Mouse (Mus musculus) left cerebral cortex, postnatal 36 days (tissue): ENCODE data around the gene Ppard. TPM values are rescaled to one million over a fixed set of nuclear protein-coding genes. Genes with fewer than 3 reads are reported as not detected.

Experiments
- DNase-seq, 2 experiments: peaks; one replicate each; pipeline ENCODE4 v3.0.0; 2021 to 2022; ENCODE audit warnings: low spot score in 2 of 2, mixed read lengths in 1 of 2
- intact Hi-C: fragments of 180-260 bp; cut with DNase I; formaldehyde crosslinking; loops from one replicate; pipeline ENCODE4 v1.15.1; 2025
- total RNA-seq, 2 experiments: library from RNA; stranded (reverse); gene quantifications; 2 replicates each; pipeline ENCODE4 v1.2.3; 2021

Ppard gene
- total RNA-seq, 2 experiments from 2014 or later: 28.7 to 30.2 TPM

DNA sequence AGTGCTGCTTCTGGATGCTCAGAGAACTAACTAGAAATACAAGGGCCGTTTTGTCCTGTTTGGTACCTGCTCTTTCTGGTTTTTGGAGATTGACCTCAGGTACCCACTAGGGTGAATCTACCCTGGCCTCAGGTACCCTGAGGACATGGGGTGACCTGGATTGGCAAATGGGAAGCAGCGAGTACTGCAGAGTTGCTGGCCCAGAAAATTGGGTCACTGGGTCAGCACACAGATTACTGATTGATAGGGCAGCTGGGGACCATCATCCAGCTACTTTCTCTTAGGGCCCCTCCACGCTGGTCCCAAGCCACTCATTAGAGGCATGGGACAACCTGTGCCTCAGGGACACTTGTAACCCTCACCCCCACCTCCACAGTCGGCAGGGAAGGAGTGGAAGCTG, 46.7 kb downstream of the Ppard start:
- intact Hi-C loops: no loop called here
- no peak for DNase-seq

DNA sequence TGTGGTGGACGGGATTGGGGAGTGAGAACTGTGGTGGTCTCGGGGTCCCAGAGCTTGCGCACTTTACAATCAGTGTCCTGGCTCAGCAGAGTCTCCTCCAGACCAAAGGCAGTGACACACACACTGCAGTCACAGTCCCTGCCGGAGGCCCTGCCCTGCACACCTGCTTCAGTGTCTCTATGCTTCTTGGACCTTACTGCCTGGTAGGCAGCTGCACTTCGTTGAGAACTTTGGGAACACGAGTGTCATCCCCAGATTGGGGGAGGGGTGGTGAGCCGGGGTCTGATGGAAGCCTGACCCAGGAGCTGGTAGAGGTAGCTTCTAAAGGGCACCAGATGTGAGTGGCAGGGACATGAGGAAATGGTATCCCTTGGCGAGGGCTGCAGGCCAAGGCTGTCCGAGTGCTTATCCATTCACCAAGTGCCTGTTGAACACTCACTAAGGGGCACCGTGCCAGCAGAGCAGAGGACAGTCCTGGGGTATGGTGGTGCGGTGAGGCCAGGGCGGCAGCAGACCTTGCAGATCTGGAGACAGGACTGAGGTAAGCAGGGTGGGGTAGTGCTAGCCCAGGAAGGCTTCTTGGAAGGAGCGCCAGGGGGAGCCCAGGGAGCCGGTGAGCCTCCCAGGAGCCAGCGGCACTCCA, 47.4 kb downstream of the Ppard start:
- intact Hi-C loops: no loop called here
- no peak for DNase-seq

DNA sequence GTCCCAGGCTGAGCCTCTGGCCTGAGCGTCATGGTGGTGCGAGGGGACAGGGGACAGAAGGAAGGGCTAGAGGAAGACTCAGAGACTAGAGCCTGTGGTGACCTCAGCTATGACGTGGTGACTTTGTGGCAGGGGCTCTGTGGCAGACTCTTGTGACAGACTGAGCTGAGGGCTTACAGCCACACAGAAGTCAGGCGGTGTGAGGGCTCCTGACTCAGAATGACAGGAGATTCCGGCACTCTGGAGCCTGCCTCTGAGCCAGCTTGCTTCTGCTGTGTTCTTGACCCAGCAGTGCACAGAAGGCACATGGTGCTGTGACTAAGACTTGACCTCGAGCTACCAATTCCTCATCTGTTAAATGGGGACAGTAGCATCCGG, 47.9 kb downstream of the Ppard start:
- intact Hi-C loops: no loop called here
- DNase-seq: no peak

DNA sequence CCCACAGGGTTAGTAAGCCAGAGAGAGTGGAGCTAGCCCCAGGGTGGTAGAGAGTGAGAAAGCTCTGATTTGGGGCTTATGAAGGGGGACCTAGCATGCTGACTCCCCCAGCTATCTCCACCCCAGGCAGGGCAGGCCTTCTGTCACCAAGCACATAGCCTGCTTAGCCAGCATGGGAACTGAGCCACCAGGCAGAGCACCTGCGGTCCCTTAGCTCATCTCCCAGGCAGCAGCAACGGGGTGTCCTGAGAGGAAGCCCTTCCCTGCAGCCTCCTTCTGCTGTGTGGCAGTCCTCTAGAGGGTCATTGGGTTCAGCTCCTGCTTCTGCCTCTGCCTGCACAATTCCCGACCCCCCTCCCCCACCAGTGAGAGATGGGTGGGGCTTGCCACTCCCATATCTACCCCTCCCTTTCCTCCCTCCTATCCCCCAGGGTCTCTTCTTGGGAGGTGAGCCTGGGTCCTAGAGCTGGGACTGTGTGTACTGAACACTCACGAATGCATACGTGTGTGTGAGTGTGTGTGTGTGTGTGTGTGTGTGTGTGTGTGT, 48.4 kb downstream of the Ppard start:
- DNase-seq: no peak
- intact Hi-C loops: no loop called here

DNA sequence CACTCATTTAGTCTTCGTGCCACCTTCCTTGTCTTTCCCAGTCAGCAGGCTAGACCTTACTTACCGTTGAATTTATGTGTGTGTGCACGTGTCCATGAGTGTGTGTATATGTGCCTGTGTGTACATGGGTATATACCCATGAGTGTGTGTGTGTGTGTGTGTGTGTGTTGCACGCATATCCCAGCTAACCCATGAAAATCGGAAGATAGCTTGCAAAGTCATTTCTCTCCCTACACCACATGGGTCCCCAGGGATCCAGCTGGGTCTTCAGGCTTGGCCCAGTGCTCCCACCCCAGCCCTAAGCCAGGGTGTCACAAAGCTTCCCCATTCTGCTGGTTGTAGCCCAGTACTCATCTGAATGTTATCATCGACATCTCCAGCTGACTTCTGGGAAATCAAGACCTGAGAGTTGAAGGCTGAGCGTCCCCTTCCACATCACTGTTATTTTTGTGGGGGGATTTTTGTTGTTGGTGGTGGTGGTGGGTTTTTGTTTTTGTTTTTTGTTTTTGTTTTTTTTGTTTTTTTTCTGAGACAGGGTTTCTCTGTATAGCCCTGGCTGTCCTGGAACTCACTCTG, 49.5 kb downstream of the Ppard start:
- no peak for DNase-seq
- intact Hi-C loops: no loop called here

DNA sequence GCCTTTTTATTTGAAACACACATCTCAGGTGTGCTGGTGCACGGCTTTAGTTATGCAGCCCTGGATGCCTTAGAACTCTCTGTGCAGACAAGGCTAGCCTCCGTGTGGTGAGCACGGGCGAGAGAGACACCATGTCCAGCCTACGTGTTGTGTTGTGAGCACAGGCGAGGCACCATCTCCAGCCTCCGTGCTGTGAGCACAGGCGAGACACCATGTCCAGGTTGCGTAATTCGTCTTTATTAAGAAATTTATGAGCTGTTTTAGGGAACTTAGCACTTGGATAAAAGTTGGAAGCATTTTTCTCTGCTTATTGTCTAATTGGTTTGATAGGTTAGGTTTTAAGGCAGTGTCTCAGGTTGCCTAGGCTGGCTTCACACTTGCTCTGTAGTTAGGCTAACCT, 50.7 kb downstream of the Ppard start:
- intact Hi-C loops: no loop called here
- DNase-seq: no peak

DNA sequence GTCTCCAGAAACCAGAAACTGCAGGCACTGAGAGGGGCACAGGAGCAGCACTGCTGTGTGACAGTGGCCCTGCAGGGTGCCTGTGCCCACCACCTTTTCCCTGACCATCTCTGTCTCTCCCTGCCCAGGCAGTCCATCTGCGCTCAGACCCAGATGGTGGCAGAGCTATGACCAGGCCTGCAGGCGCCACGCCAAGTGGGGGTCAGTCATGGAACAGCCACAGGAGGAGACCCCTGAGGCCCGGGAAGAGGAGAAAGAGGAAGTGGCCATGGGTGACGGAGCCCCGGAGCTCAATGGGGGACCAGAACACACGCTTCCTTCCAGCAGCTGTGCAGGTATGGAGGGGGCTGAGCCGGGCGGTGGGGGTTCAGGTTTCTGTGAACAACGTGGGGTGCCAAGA, 53.6 kb downstream of the Ppard start:
- intact Hi-C loops: no loop called here
- no peak for DNase-seq

DNA sequence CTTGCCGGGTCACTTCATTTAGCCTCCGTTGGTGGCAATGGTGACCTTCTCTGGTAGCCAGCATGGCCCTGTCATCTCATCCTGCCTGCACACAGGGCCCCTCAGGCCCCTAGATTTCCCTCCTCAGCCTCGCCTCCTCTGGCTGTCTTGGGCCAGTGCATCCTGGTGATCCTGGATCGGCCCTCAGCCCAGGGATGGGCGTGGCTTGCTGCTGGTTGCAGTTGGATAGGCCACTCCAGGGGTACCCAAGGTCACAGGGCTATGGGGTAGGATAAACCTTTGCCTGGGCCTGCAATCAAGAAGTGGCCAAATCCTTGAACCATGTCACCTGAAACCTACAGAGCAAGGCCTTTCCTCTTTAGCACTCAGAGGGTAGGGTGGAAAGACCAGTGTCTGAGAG, 54.5 kb downstream of the Ppard start:
- intact Hi-C loops: no loop called here
- no peak for DNase-seq

DNA sequence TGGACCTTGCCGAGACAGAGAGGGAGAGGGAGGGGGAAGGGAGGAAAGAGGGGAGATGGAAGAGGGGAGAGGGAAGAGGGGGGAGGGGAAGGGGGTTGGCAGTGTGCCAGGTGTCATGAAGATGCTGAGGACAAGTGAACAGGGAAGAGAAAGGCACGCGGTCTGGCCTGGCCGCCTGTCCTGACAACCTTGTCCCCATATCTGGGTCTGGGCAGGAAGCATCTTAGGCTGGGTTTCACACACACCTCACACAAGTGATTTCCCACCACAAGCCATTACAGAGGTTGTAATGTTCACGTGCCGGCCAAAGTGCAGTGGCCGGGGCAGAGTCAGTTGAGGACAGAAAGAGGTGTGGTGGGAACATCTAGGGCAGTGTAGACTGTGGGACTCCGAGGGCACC, 55.1 kb downstream of the Ppard start:
- intact Hi-C loops: no loop called here
- no peak for DNase-seq

DNA sequence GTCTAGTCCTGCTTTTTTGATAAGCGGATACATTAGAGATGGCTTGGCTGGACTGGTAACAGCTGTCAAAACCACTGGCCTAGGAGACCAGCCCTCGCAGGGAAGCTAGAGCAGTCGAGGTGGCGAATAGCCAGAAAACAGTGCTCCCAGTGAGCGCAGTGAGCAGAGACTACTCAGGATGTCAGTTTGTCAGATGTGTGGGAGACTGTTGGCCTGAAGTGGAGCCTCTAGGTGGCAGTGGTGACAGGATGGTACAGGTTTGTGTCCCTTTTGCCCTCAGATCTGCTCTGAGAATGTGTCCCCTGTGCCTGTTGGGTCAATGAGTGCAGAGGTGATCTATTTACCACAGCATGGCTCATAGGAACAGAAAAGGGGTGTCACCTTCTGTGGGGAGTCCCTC, 55.5 kb downstream of the Ppard start:
- no peak for DNase-seq
- intact Hi-C loops: no loop called here

DNA sequence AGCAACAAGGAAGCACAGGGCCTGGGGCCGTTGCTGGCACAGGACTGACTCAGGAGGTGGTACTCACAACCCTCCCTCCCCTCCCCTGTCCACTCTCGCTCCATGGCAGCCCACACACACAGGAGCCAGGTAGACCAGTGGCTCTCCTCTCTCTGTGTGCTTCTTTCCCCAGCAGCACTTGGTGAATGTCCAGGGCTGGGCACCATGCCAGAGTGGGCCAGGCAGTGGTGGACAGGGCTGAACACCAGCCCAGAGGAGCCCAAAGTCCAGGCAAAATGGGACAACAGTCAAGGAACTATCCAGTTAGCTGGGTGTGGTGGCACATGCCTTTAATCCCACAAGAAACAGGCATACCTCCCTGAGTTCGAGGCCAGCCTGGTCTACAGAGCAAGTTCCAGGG, 57.8 kb downstream of the Ppard start:
- intact Hi-C loops: no loop called here
- DNase-seq: no peak

DNA sequence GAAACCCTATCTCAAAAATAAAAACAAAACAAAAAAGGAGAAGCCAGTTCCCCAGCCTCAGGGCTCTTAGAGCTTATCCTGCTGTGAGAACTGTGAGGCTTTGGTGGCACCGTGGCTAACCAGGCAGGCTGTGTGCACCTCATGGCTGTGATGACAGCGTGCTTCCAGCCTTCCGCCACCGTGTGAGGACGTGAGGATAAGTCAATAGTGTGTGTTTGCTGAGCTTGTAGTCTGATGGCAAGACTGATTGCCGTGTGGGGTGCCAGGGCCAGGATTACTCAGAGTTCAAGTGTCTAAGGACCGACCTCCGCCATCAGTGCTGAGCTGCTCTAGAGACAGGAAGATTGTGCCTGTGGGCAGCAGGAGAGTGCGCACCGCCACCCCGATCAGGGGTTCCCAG, 58.2 kb downstream of the Ppard start:
- DNase-seq: no peak
- intact Hi-C loops: no loop called here

DNA sequence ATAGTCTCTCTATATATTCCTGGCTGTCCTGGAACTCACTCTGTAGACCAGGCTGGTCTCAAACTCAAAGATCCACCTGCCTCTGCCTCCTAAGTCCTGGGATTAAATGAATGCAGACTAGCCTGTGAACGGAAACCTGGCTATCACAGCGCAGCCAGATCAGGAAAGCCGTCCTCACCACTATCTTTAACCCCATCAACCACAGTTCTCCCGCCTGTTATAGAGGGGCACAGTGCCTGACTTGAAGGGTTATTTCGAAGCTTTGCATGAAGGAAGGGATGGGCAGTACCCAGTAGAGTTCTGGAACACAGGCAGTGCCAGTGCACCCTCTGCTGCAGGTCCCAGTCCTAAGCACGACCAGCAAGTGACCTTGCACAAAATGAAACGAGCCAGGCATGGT, 58.8 kb downstream of the Ppard start:
- no peak for DNase-seq
- intact Hi-C loops: no loop called here

DNA sequence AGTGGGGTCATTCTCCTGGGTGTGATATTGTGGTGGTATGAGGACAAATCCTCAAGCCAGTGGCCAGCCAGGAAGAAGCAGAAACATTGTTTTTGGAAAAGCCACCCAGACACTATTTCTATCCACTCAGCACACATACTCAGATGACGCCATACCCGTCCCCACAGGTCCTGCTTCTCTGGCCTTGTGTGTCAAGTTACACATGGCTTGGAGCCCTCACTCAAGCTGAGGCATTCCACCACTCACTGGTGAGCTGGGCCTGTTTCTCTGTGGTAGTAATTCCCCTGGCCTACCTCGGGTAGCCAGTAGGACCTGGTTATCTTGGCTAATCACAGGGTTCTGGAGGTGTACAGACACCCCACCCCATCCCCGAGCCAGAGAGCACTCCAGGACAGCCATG, 61.2 kb downstream of the Ppard start:
- intact Hi-C loops: no loop called here
- DNase-seq: no peak

DNA sequence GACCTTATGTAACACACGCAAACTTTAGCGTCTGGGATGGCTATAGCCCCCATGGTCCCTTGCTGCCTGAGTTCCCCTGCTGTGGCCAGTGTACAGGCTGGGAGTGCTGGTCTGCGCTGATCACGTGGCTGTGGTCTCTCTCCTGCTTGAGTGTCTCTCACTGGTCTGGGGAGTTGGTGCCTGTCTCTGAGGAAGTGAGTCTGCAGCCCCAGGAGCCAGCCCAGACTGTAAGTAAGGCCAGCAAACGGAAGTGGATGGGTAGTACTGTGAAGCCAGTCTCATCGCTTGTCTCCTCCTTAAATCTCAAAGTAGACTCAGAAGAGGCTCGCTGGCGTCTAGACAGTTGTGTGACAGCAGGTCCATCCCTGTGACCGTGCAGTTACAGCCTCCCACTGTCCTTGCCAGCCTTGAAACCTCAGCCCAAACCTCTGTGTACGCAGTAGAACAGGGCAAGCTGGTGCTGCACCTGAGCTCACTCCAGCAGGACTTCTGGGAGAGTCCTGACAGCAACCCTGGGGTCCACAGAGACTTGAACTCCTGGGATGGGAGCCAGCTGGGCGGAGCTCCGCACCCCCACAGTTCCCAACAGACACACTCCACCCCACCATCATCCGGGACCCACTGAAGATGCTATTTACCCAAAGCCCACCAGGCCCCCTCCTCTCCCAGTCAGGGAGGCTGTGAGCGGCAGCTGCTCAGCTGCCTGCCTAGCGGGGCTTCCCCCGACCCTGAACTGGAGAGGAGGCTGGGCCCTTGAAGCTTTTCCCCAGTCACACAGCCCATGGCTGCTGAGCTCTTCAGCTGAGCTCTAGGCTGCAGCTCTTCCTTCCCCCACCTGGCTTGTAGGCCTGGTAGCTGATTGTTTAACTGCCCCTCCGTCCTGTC, 62.2 kb downstream of the Ppard start:
- intact Hi-C loops: no loop called here
- DNase-seq: no peak

DNA sequence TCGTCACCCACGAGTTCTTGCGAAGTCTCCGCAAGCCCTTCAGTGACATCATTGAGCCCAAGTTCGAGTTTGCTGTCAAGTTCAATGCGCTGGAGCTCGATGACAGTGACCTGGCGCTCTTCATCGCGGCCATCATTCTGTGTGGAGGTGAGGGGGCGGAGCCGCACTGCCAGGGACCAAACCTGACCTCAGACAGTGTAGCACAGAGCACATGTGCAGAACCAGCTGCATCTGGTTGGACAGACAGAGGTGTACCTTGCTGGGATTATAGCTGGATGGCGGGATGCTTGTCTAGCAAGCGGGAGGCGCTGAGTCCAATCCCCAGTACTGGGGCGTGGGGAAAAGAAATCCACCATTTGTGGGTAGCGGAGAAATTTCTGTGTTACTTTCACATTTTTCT, 66.4 kb downstream of the Ppard start:
- intact Hi-C loops: no loop called here

DNA sequence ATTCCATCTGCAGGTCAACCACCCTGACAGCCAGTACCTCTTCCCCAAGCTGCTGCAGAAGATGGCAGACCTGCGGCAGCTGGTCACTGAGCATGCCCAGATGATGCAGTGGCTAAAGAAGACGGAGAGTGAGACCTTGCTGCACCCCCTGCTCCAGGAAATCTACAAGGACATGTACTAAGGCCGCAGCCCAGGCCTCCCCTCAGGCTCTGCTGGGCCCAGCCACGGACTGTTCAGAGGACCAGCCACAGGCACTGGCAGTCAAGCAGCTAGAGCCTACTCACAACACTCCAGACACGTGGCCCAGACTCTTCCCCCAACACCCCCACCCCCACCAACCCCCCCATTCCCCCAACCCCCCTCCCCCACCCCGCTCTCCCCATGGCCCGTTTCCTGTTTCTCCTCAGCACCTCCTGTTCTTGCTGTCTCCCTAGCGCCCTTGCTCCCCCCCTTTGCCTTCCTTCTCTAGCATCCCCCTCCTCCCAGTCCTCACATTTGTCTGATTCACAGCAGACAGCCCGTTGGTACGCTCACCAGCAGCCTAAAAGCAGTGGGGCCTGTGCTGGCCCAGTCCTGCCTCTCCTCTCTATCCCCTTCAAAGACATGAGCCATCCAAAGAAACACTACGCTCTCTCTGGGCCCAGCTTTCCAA, 67.3 kb downstream of the Ppard start:
- intact Hi-C loops: no loop called here
- no peak for DNase-seq

More for the DNA sequence above, 66.4 kb downstream of the Ppard start:
- no peak for DNase-seq

DNA sequence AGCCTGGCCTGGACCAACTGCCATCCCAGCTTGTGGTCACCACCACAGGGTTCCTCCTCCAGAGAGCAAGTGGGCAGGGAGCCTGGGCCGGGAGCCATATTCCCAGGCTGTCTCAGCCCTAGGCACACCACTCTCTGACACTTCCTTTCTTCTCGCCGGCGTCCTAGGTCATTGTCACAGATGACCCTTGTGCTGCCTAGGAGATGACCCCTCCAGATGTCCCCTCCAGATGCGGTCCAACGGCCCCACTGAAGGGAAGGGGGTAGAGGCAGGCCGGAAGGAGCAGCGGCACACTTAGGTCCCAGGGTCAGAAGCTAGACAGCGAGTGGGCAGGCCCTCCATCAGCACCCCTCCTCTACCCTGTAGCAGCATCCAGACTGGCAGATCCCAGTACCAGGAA, 67.8 kb downstream of the Ppard start:
- no peak for DNase-seq
- intact Hi-C loops: no loop called here

DNA sequence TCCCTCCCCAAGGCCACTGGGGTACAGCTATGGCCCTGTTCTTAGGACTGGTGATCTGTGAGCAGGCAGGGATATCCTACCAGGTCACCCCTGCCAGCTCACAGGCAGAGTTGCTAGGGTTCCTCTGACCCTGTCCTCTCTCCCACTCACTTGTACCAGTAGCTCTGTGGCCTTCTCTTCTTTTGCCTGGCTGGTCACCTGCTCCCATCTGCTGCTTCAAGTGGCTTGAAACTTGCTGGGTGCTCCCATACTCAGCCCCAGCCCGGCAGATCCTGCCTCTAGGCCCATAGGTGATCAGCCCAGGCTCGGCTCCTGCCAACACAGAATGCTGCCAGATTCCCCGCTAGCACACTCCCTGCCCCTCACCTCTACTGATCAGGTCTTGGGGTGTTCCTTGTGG, 68.3 kb downstream of the Ppard start:
- no peak for DNase-seq
- intact Hi-C loops: no loop called here

DNA sequence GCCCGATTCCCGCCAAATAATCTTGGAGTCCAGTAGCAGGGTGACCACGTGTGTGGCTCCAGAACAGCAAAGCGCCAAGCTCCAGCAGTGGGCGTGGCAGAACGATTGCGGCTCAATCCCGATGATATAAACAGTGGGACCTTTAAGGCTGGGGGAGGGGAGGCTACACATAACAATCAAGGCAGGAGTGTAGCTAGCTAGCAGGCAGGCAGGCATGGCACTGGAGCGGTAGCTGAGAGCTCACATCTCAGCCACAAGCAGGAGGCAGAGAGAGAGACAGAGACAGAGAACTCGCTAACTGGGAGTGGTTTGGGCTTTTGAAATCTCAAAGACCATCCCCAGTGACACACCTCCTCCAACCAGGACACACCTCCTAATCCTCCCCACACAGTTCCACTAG, 72.7 kb downstream of the Ppard start:
- intact Hi-C loops: no loop called here
- no peak for DNase-seq
